Mouse (Mus musculus) olfactory bulb, adult 2 months (tissue): Measurements from ENCODE around the gene Cd27. TPM values are rescaled to one million over a fixed set of nuclear protein-coding genes. Genes with fewer than 3 reads are reported as not detected.

Source experiments
- H3K27ac ChIP-seq: fragments of 200-500 bp; 2 replicates; pipeline ENCODE4 v1.5.1; 2012; ENCODE audit warnings: low read depth, low read length; ENCODE audit not compliant: insufficient read depth
- H3K4me1 ChIP-seq: fragments of 200-500 bp; 2 replicates; pipeline ENCODE4 v1.6.1; 2012; ENCODE audit warnings: low read length; ENCODE audit not compliant: control insufficient read depth, insufficient read depth
- H3K4me3 ChIP-seq: fragments of 200-500 bp; 2 replicates; pipeline ENCODE4 v1.5.1; 2012; ENCODE audit warnings: mild to moderate bottlenecking, low read depth, low read length, moderate library complexity; ENCODE audit not compliant: insufficient read depth
- CTCF ChIP-seq: fragments of 200-500 bp; IDR thresholded peaks from 2 replicates; pipeline ENCODE4 v1.5.1; 2012; ENCODE audit warnings: low read depth, mild to moderate bottlenecking, low read length, moderate library complexity; ENCODE audit not compliant: insufficient read depth
- POLR2A ChIP-seq: fragments of 200-500 bp; IDR thresholded peaks from 2 replicates; pipeline ENCODE4 v1.6.1; 2012; ENCODE audit warnings: mild to moderate bottlenecking, low read depth, low read length, moderate library complexity; ENCODE audit not compliant: insufficient read depth
- WGBS: fragments of 180-500 bp; shearing (Covaris S2); methylation state at CpG from one replicate; pipeline ENCODE4 v1.1.7; 2018; 5-methylcytosine and 5-hydroxymethylcytosine counted together
- polyA plus RNA-seq: library from polyadenylated mRNA; stranded (reverse); fragments of >200 nt; gene quantifications from 2 replicates; pipeline ENCODE4 v1.2.4, GENCODE M21; 2012; ENCODE audit warnings: low replicate concordance; ENCODE audit not compliant: missing spikeins, insufficient read depth, insufficient read length

Cd27 gene
- polyA plus RNA-seq, 1 experiment, result not detected

DNA sequence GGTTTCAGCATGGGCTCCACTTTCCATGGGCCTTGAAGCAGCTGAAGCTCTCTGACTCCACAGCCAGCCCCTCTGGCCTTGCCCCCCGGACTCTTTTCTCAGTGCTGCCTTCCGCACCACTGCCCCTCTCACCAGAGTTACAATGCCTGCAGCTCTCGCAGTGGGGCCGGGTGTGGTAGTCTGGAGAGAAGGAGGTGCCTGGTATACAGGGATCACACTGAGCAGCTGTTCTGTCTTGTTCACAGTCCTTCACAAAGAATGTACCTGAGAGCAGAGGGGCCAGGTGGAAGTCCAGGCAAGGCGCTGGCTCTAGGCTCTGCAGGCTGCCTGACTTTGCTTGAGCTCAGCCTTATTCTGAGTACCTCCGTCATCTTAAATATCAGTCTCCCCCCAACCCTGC is 469 bp downstream of the Cd27 start:
- no peak overlapping the region; the same call in 1 of the 2 replicates for H3K4me3 ChIP-seq
- no peaks in the 10 kb centered on the region for H3K4me1 ChIP-seq
- no peak for TF ChIP-seq POLR2A
- no peak for TF ChIP-seq CTCF
- 61% methylated on average over 6 of the region's 6 CpGs for WGBS
- H3K27ac ChIP-seq, result no peak overlapping the region; the same call in 1 of the 2 replicates

- 84% methylated on average over 5 of the region's 5 CpGs for WGBS
- H3K4me1 ChIP-seq, result peaks cover 7% of the 10 kb centered on the region
- TF ChIP-seq CTCF, result no peak
- TF ChIP-seq POLR2A, result no peak
These were observed 2.3 kb downstream of the Cd27 start for GRCm38 (mm10) chr6:125234520-125234828.

GRCm38 (mm10) chr6:125233816-125234519 is 2.8 kb downstream of the Cd27 start:
- 61% methylated on average over 7 of the region's 7 CpGs for WGBS
- Histone ChIP-seq H3K4me1 (peaks cover 7% of the 10 kb centered on the region), H3K27ac (no peak overlapping the region), H3K4me3 (no peak overlapping the region)
- TF ChIP-seq POLR2A, result no peak
- no peak for TF ChIP-seq CTCF

More at GRCm38 (mm10) chr6:125234520-125234828, 2.3 kb downstream of the Cd27 start:
- Histone ChIP-seq H3K27ac (no peak overlapping the region), H3K4me3 (no peak overlapping the region)

GRCm38 (mm10) chr6:125232516-125232915 is 4.3 kb downstream of the Cd27 start:
- H3K4me3 ChIP-seq, result no peak overlapping the region
- H3K4me1 ChIP-seq, result peaks cover 7% of the 10 kb centered on the region
- WGBS, result 83% methylated on average over 6 of the region's 6 CpGs
- TF ChIP-seq CTCF (no peak), POLR2A (no peak)
- H3K27ac ChIP-seq, result no peak overlapping the region

DNA sequence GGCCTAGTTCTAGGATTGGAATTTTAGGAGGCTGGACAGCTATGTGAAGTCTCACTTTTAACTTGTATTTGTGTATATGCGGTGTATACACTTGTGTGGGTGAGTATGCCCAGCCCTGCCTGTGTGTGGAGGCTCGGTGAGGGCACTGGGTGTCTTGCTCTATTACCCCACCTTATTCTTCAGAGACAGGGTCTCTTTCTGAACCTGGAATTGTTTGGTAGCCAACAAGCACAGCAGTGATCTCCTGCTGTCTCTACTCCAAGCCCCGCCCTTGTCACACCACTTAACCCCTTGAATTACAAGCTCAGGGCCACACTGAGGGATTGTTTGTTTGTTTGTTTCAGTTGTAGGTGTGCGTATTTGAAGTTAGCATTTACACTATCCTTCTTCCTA is 4.8 kb downstream of the Cd27 start:
- H3K4me3 ChIP-seq, result peak overlapping the region; percentile 50; the same call in 1 of the 2 replicates
- peaks cover 7% of the 10 kb centered on the region for H3K4me1 ChIP-seq
- peak overlapping the region; percentile 60; the same call in 1 of the 2 replicates for H3K27ac ChIP-seq
- WGBS, result 45% methylated on average over 4 of the region's 4 CpGs
- no peak for TF ChIP-seq CTCF
- TF ChIP-seq POLR2A, result no peak

GRCm38 (mm10) chr6:125231117-125232044 is 5.4 kb downstream of the Cd27 start, which contains the start of gene Tapbpl:
Tapbpl (minus strand) TSS chr6:125231860.
- H3K4me1 ChIP-seq, result peaks cover 7% of the 10 kb centered on the region
- 5% methylated on average over 16 of the region's 16 CpGs for WGBS
- H3K27ac ChIP-seq, result peak within 1 kb of the TSS; percentile 60
- H3K4me3 ChIP-seq, result peak within 1 kb of the TSS; percentile 50
- TF ChIP-seq CTCF (no peak), POLR2A (0 out of 2 replicates have a peak, but pooled peaks have one; percentile 32)

- 65% methylated on average over 9 of the region's 9 CpGs for WGBS
- TF ChIP-seq CTCF (no peak), POLR2A (no peak)
- Histone ChIP-seq H3K4me1 (peaks cover 7% of the 10 kb centered on the region), H3K27ac (no peak overlapping the region; the same call in 1 of the 2 replicates), H3K4me3 (no peak overlapping the region)
These were observed 6.2 kb downstream of the Cd27 start for GRCm38 (mm10) chr6:125230571-125230970.

DNA sequence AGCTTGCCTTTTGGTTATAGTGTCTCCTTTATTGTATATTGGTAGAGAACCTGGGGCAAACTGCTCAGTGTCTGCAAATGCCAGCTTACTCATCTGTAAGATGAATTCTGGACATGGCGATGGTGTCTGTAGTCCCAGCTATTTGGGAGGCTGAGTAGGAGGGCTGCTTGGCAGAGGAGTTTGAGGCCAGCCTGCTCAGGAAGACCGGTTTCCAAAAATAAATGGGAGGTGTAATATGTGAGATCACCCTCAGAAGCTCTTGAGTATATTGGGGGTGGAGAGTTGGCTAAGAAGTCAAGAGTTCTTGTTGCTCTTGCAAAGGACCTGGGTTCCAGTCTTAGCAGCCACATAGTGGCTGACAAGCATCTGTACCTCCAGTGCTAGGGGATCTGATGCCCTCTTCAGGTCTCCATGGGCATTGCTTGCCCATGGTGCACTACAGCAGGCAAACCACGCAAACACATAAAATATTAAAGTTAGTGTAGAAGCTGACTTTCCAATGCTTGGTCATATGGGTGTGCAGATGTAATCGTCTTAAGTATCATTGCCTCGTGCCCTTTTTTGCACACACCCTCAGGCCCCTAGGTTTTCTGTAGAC is 11.2 kb downstream of the Cd27 start:
- 79% methylated on average over 5 of the region's 5 CpGs for WGBS
- TF ChIP-seq POLR2A, result no peak
- no peak for TF ChIP-seq CTCF
- no peak overlapping the region for H3K27ac ChIP-seq
- peaks cover 5% of the 10 kb centered on the region for H3K4me1 ChIP-seq
- no peak overlapping the region for H3K4me3 ChIP-seq
